Mouse (Mus musculus): ENCODE data around the gene Nav2.

DNA sequence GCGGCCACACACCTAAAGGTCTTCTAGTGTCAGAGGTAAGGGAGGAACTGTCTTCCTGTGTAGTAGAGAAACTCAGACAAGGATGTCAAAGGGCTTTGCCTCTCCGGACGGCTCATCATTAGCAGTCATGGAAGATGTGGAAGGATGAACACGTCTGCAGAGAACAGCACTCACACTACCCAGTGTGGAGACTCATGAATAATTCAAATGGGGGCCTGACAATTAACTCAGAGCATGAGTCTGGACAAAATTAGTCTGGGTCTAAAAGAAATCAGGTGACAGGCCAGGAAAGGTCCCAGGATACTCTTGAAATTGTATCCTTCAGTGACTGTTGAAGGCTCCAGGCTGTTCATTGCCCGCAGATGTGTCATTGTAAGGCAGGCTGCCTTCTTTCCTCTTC is 17.5 kb upstream of the Nav2 start:
- TF ChIP-seq MEF2A (IDR thresholded peaks at IDR 0.05; ENCODE audit: extremely low read depth, insufficient replicate concordance, low read depth, low read length, poor library complexity, severe bottlenecking) (no peak), CTCF (IDR thresholded peaks at IDR 0.05 in 2 of 3, conservative IDR thresholded peaks at IDR 0.05 in 1 of 3; ENCODE audit: control insufficient read depth in 1 of 3, insufficient read depth in 1 of 3, low read depth in 2 of 3, low read length in 3 of 3, poor library complexity in 1 of 3, severe bottlenecking in 1 of 3) (no peak), EP300 (IDR thresholded peaks at IDR 0.05; ENCODE audit: low read depth in 1 of 2, low read length in 2 of 2) (no peak), CHD2 (IDR thresholded peaks at IDR 0.05; ENCODE audit: low read length) (no peak)

Measured in MEL (cell line).